Mouse (Mus musculus): Measurements from ENCODE around the gene Pradc1. TPM values are rescaled to one million over a fixed set of nuclear protein-coding genes. Genes with fewer than 3 reads are reported as not detected.

Gene Pradc1
- total and polyA plus RNA-seq, 3 experiments: 14.5 to 31.8 (median 27.5) TPM

DNA sequence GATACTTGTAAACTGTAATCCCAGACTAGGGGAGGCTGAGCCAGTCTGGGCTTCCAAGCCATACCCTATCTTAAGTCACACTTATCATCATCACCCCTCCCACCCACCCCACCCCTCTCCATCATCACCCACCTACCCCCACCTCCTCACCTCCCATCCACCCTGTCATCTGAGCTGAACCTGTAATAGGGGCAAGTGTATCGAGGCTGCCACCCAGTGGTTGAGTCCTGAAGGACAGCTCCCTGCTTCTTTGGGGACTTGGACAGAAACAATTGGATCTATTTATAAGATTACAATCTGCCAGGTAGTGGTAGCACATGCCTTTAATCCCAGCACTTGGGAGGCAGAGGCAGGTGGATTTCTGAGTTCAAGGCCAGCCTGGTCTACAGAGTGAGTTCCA, 54.6 kb downstream of the Pradc1 start:
- H3K4me3 ChIP-seq (ENCODE audit: low read depth, low read length): no peak overlapping the region
- no peaks in the 10 kb centered on the region for H3K4me1 ChIP-seq (ENCODE audit: insufficient read depth, low read depth, low read length)
- ATAC-seq (ENCODE audit: extremely low read depth, insufficient number of reproducible peaks, low FRiP score, poor library complexity, severe bottlenecking): no peak

More for the DNA sequence above, 54.6 kb downstream of the Pradc1 start:
- Histone ChIP-seq H3K9me3 (replicated peaks) (peaks cover 2% of the 10 kb centered on the region; the same call in 1 of the 2 replicates), H3K27me3 (ENCODE audit: insufficient read depth, low read length) (peaks cover 11% of the 10 kb centered on the region), H3K36me3 (replicated peaks) (no peaks in the 10 kb centered on the region)
- DNase-seq (ENCODE audit: low spot score): no peak
- TF ChIP-seq POLR2AphosphoS5 (IDR thresholded peaks at IDR 0.05; ENCODE audit: insufficient replicate concordance, low read depth, low read length) (no peak), GATA1 (IDR thresholded peaks at IDR 0.05; ENCODE audit: borderline replicate concordance, low read length) (no peak), CTCF (IDR thresholded peaks at IDR 0.05; ENCODE audit: low read depth, low read length) (no peak)

Other genes starting within 250 kb of the Pradc1 start
- not detected in 2 replicates for gene Sfxn5, start 118.5 kb downstream of the Pradc1 start, total RNA-seq (2014; fragmentation: Nextera tagmentation)
- 0.12 and 0.38 TPM in 2 replicates for gene Sfxn5, start 118.5 kb downstream of the Pradc1 start, total RNA-seq (2017)
- gene Sfxn5, start 118.5 kb downstream of the Pradc1 start, polyA plus RNA-seq (2012): 0.04 TPM in 1 of 2 replicates, not detected in the other
- gene Rab11fip5, start 77.3 kb downstream of the Pradc1 start, total RNA-seq (2014; fragmentation: Nextera tagmentation): not detected in 2 replicates
- gene Rab11fip5, start 77.3 kb downstream of the Pradc1 start, total RNA-seq (2017): 0.27 TPM in 1 of 2 replicates, not detected in the other
- not detected in 2 replicates for gene Rab11fip5, start 77.3 kb downstream of the Pradc1 start, polyA plus RNA-seq (2012)
- not detected in 2 replicates for gene Noto, start 28.1 kb downstream of the Pradc1 start, total RNA-seq (2014; fragmentation: Nextera tagmentation)
- gene Noto, start 28.1 kb downstream of the Pradc1 start, total RNA-seq (2017): 0.11 TPM in 1 of 2 replicates, not detected in the other
- gene Noto, start 28.1 kb downstream of the Pradc1 start, polyA plus RNA-seq (2012): not detected in 2 replicates
- 33.1 and 38.3 TPM in 2 replicates for gene Smyd5, start 20.0 kb downstream of the Pradc1 start, total RNA-seq (2014; fragmentation: Nextera tagmentation)
- gene Smyd5, start 20.0 kb downstream of the Pradc1 start, total RNA-seq (2017): 35.9 and 40.0 TPM in 2 replicates
- gene Smyd5, start 20.0 kb downstream of the Pradc1 start, polyA plus RNA-seq (2012): 10.6 and 36.7 TPM in 2 replicates
- gene Cct7, start 456 bp downstream of the Pradc1 start, total RNA-seq (2014; fragmentation: Nextera tagmentation): 221 and 228 TPM in 2 replicates
- gene Cct7, start 456 bp downstream of the Pradc1 start, total RNA-seq (2017): 281 and 287 TPM in 2 replicates
- gene Cct7, start 456 bp downstream of the Pradc1 start, polyA plus RNA-seq (2012): 56.6 and 84.3 TPM in 2 replicates
- not detected in 2 replicates for gene Fbxo41, start 51.0 kb upstream of the Pradc1 start, total RNA-seq (2014; fragmentation: Nextera tagmentation)
- gene Fbxo41, start 51.0 kb upstream of the Pradc1 start, total RNA-seq (2017): under 0.01 and 0.05 TPM in 2 replicates
- gene Fbxo41, start 51.0 kb upstream of the Pradc1 start, polyA plus RNA-seq (2012): not detected in 2 replicates
- gene Egr4, start 61.6 kb upstream of the Pradc1 start, total RNA-seq (2014; fragmentation: Nextera tagmentation): not detected in 2 replicates
- not detected in 2 replicates for gene Egr4, start 61.6 kb upstream of the Pradc1 start, total RNA-seq (2017)
- gene Egr4, start 61.6 kb upstream of the Pradc1 start, polyA plus RNA-seq (2012): not detected in 2 replicates
- 39.3 and 41.7 TPM in 2 replicates for gene Alms1, start 135.6 kb upstream of the Pradc1 start, total RNA-seq (2014; fragmentation: Nextera tagmentation)
- gene Alms1, start 135.6 kb upstream of the Pradc1 start, total RNA-seq (2017): 16.0 and 19.7 TPM in 2 replicates
- gene Alms1, start 135.6 kb upstream of the Pradc1 start, polyA plus RNA-seq (2012): 1.3 and 1.6 TPM in 2 replicates

Measured in G1E (cell line).